Mouse (Mus musculus) stomach, postnatal 0 days (tissue): Measurements from ENCODE around the gene Olfr1314. TPM values are rescaled to one million over a fixed set of nuclear protein-coding genes. Genes with fewer than 3 reads are reported as not detected.

ENCODE experiments used
- ATAC-seq: fragments of 200-750 bp; cut with Nextera tagmentation; 2 replicates; pipeline ENCODE4 v1.8.0; 2017; ENCODE audit not compliant: low FRiP score, low TSS enrichment
- DNase-seq: peaks from one replicate; pipeline ENCODE4 v3.0.0-alpha.2; 2016; ENCODE audit warnings: low spot score
- H3K27ac ChIP-seq: fragments of 300-500 bp; sonication (generic); replicated peaks from 2 replicates; pipeline ENCODE4 v1.5.1; 2014; ENCODE audit warnings: mild to moderate bottlenecking, control low read depth
- H3K27me3 ChIP-seq: fragments of 300-500 bp; sonication (generic); 2 replicates; pipeline ENCODE4 v1.6.1; 2014; ENCODE audit warnings: low read length; ENCODE audit not compliant: control insufficient read depth, insufficient read depth
- H3K36me3 ChIP-seq: fragments of 300-500 bp; sonication (generic); 2 replicates; pipeline ENCODE4 v1.6.1; 2014; ENCODE audit warnings: low read length, mixed read lengths; ENCODE audit not compliant: control insufficient read depth, insufficient read depth
- H3K4me1 ChIP-seq: fragments of 300-500 bp; sonication (generic); replicated peaks from 2 replicates; pipeline ENCODE4 v1.6.1; 2014; ENCODE audit warnings: antibody characterized with exemption; ENCODE audit not compliant: control insufficient read depth, insufficient read depth
- H3K4me2 ChIP-seq: fragments of 300-500 bp; sonication (generic); replicated peaks from 2 replicates; pipeline ENCODE4 v1.6.1; 2014; ENCODE audit warnings: low read depth, mild to moderate bottlenecking, control low read depth, moderate library complexity
- H3K4me3 ChIP-seq: fragments of 300-500 bp; sonication (generic); 2 replicates; pipeline ENCODE4 v1.5.1; 2014; ENCODE audit warnings: low read depth, low read length, control low read depth
- H3K9ac ChIP-seq: fragments of 300-500 bp; sonication (generic); 2 replicates; pipeline ENCODE4 v1.6.1; 2014; ENCODE audit warnings: mild to moderate bottlenecking, low read length, control low read depth, mixed read lengths
- H3K9me3 ChIP-seq: fragments of 300-500 bp; sonication (generic); 2 replicates; pipeline ENCODE4 v1.6.1; 2016; ENCODE audit warnings: low read length; ENCODE audit not compliant: control insufficient read depth
- CTCF ChIP-seq: IDR thresholded peaks from 2 replicates; pipeline ENCODE4 v1.5.1; 2016; ENCODE audit warnings: antibody characterized with exemption, low read depth, mild to moderate bottlenecking, moderate library complexity
- EP300 ChIP-seq: optimal IDR thresholded peaks from 2 replicates; pipeline ENCODE3; 2016; ENCODE audit warnings: antibody characterized with exemption
- WGBS: fragments of 180-500 bp; shearing (Covaris S2); extraction: QIAGEN DNeasy Blood & Tissue Kit; methylation state at CpG from one replicate; pipeline ENCODE4 v1.1.7; 2014; 5-methylcytosine and 5-hydroxymethylcytosine counted together
- polyA plus RNA-seq: library from polyadenylated mRNA; unstranded; fragments of >200 nt; fragmentation: Nextera tagmentation; extraction: Ambion mirVana; gene quantifications from 2 replicates; pipeline ENCODE4 v1.2.1, GENCODE M21; 2015

Olfr1314 gene
- not detected in 2 replicates for polyA plus RNA-seq

DNA sequence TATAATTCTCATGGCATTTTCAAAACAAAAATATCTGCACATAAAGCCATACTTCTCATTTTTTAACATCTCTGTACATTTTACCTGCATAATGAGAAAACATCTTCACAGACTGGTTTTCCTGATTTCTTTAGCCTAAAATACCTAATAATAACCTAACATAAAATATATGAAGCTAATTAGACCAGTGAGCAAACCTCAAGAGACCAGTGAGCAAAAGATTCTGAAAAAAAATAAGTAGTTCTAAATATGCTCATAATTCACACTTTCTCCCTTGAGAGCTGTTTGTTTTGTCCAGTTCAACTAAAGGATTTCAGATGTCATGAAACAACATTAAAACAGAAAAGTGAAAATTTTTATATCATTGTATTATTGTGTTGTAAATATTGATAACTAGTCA lies at the start of gene Olfr1314:
TSS of gene Olfr1314 (minus strand) at position 101 of the 400 bp plus-strand sequence.
- TF ChIP-seq CTCF, result no peak
- no peak for TF ChIP-seq EP300
- Histone ChIP-seq H3K27ac (no peak within 1 kb of the TSS), H3K9ac (no peak within 1 kb of the TSS), H3K4me3 (no peak within 1 kb of the TSS), H3K36me3 (no peaks in the 10 kb centered on the region), H3K4me1 (no peaks in the 10 kb centered on the region), H3K4me2 (no peak within 1 kb of the TSS), H3K27me3 (no peaks in the 10 kb centered on the region), H3K9me3 (no peaks in the 10 kb centered on the region)
- ATAC-seq (no peak), DNase-seq (no peak)

DNA sequence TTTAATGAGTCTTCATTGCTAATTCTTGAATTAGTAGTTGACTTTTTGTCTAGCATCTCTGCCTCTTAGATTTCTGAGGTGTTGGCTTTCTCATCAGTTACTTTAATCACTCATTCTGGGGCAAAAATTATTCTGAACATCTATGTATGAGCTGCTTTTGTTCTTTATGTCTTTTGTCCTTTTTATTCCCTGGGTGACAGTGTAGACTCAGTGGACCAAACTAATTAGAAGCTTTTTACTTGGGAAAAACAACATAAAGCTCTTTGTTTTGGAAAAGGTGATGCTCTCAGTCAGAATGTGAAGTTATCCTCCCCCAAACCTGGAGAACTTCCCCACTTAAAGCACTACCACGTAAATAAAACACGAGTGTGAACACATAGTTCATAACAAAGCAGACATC lies 43.4 kb upstream of the Olfr1314 start, which contains the start of gene Olfr1317:
TSS of gene Olfr1317 (plus strand) at position 301 of the 400 bp plus-strand sequence.
- Histone ChIP-seq H3K4me3 (no peak within 1 kb of the TSS), H3K36me3 (no peaks in the 10 kb centered on the region), H3K9ac (no peak within 1 kb of the TSS), H3K27ac (no peak within 1 kb of the TSS), H3K9me3 (no peaks in the 10 kb centered on the region), H3K4me2 (no peak within 1 kb of the TSS), H3K27me3 (no peaks in the 10 kb centered on the region), H3K4me1 (no peaks in the 10 kb centered on the region)
- no peak for TF ChIP-seq EP300
- TF ChIP-seq CTCF, result no peak
- DNase-seq (no peak), ATAC-seq (no peak)
- WGBS, result 69% methylated on average over 2 of the region's 2 CpGs

DNA sequence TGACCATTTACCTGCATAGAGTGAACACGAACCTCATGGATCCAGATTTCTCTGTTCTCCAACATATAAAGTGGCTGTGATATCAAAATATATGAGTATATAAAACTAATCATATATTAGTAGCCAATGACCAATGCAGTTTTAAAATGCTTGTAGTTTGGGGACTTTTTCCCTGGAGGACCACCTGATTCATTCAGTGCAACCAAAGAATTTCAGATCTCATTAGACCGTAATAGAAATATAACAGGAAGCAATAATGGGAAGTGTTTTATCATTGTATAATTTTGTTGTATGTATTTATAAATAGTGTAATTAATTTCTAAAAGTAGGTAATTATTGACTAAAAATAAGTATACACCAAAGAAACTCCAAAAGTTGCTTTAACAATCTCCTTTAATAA lies 38.3 kb upstream of the Olfr1314 start, which contains the start of gene Olfr1316:
TSS of gene Olfr1316 (minus strand) at position 101 of the 400 bp plus-strand sequence.
- Histone ChIP-seq H3K36me3 (no peaks in the 10 kb centered on the region), H3K9me3 (no peaks in the 10 kb centered on the region), H3K4me1 (no peaks in the 10 kb centered on the region), H3K27me3 (no peaks in the 10 kb centered on the region), H3K9ac (no peak within 1 kb of the TSS), H3K27ac (no peak within 1 kb of the TSS), H3K4me2 (no peak within 1 kb of the TSS), H3K4me3 (no peak within 1 kb of the TSS)
- ATAC-seq (no peak), DNase-seq (no peak)
- WGBS, result 83% methylated on average over 2 of the region's 2 CpGs
- TF ChIP-seq EP300 (no peak), CTCF (no peak)

- Histone ChIP-seq H3K9ac (no peak within 1 kb of the TSS), H3K36me3 (no peaks in the 10 kb centered on the region), H3K27ac (no peak within 1 kb of the TSS), H3K4me1 (no peaks in the 10 kb centered on the region), H3K9me3 (no peaks in the 10 kb centered on the region), H3K4me3 (no peak within 1 kb of the TSS), H3K27me3 (no peaks in the 10 kb centered on the region), H3K4me2 (no peak within 1 kb of the TSS)
- no peak for DNase-seq
- TF ChIP-seq CTCF (no peak), EP300 (no peak)
- no peak for ATAC-seq
- 64% methylated on average over 1 of the region's 1 CpGs for WGBS
Observed at GRCm38 (mm10) chr2:112115340-112115739, 18.8 kb upstream of the Olfr1314 start, which contains the start of gene Olfr1315-ps1. Gene Olfr1315-ps1 (minus strand): TSS chr2:112115440.

- TF ChIP-seq EP300 (no peak), CTCF (no peak)
- ATAC-seq, result no peak
- Histone ChIP-seq H3K4me2 (no peak within 1 kb of the TSS), H3K27me3 (no peaks in the 10 kb centered on the region), H3K9me3 (no peaks in the 10 kb centered on the region), H3K27ac (no peak within 1 kb of the TSS), H3K36me3 (no peaks in the 10 kb centered on the region), H3K9ac (no peak within 1 kb of the TSS), H3K4me3 (no peak within 1 kb of the TSS), H3K4me1 (no peaks in the 10 kb centered on the region)
- no peak for DNase-seq
Observed at GRCm38 (mm10) chr2:112077743-112078142, 18.8 kb downstream of the Olfr1314 start, which contains the start of gene Olfr1313. Gene Olfr1313 (minus strand): TSS chr2:112077843.

GRCm38 (mm10) chr2:112050138-112050537 lies 46.4 kb downstream of the Olfr1314 start, which contains the start of gene Olfr1312:
Gene Olfr1312 (minus strand): TSS chr2:112050238.
- DNase-seq (no peak), ATAC-seq (no peak)
- Histone ChIP-seq H3K9me3 (no peaks in the 10 kb centered on the region), H3K4me3 (no peak within 1 kb of the TSS), H3K4me1 (no peaks in the 10 kb centered on the region), H3K27ac (no peak within 1 kb of the TSS), H3K36me3 (no peaks in the 10 kb centered on the region), H3K27me3 (no peaks in the 10 kb centered on the region), H3K9ac (no peak within 1 kb of the TSS), H3K4me2 (no peak within 1 kb of the TSS)
- WGBS, result 28% methylated on average over 1 of the region's 1 CpGs
- TF ChIP-seq EP300, result no peak
- no peak for TF ChIP-seq CTCF

Other genes starting within 250 kb of the Olfr1314 start
- not detected in 2 replicates for gene Olfr1305, start 219.6 kb downstream of the Olfr1314 start, polyA plus RNA-seq
- not detected in 2 replicates for gene Olfr1306, start 180.5 kb downstream of the Olfr1314 start, polyA plus RNA-seq
- 0.04 TPM in 1 of 2 replicates, not detected in the other for gene Olfr1307, start 147.3 kb downstream of the Olfr1314 start, polyA plus RNA-seq
- gene Olfr1308, start 131.8 kb downstream of the Olfr1314 start, polyA plus RNA-seq, result not detected in 2 replicates
- not detected in 2 replicates for gene Olfr1309, start 106.5 kb downstream of the Olfr1314 start, polyA plus RNA-seq
- not detected in 2 replicates for gene Olfr1310, start 84.1 kb downstream of the Olfr1314 start, polyA plus RNA-seq
- gene Olfr1311, start 72.4 kb downstream of the Olfr1314 start, polyA plus RNA-seq, result not detected in 2 replicates
- not detected in 2 replicates for gene Olfr1312, start 46.5 kb downstream of the Olfr1314 start, polyA plus RNA-seq
- not detected in 2 replicates for gene Olfr1313, start 18.9 kb downstream of the Olfr1314 start, polyA plus RNA-seq
- not detected in 2 replicates for gene Olfr1315-ps1, start 18.7 kb upstream of the Olfr1314 start, polyA plus RNA-seq
- gene Olfr1316, start 38.2 kb upstream of the Olfr1314 start, polyA plus RNA-seq, result not detected in 2 replicates
- not detected in 2 replicates for gene Olfr1317, start 43.5 kb upstream of the Olfr1314 start, polyA plus RNA-seq
- gene Olfr1318, start 57.4 kb upstream of the Olfr1314 start, polyA plus RNA-seq, result 0.05 TPM in 1 of 2 replicates, not detected in the other
- gene Lpcat4, start 142.7 kb upstream of the Olfr1314 start, polyA plus RNA-seq, result 40.2 and 52.0 TPM in 2 replicates
- gene Nutm1, start 162.5 kb upstream of the Olfr1314 start, polyA plus RNA-seq, result 0.06 and 0.10 TPM in 2 replicates
- gene Nop10, start 165.1 kb upstream of the Olfr1314 start, polyA plus RNA-seq, result 169 and 172 TPM in 2 replicates
- 5.4 and 6.2 TPM in 2 replicates for gene Slc12a6, start 169.0 kb upstream of the Olfr1314 start, polyA plus RNA-seq
- not detected in 2 replicates for gene Gm21985, start 169.5 kb upstream of the Olfr1314 start, polyA plus RNA-seq